Mouse (Mus musculus) mouse embryonic stem cell (cell line): ENCODE data around the gene Mcfd2.

Experiments used
- in situ Hi-C, 2 experiments: fragments of 300-500 bp; cut with MboI; formaldehyde crosslinking; loops; 1 replicate in 1 of 2; 3 replicates in 1 of 2; pipeline ENCODE4 v1.14.3; 2019 to 2020; ENCODE audit warnings: low sequenced_read_pairs in 2 of 2, low pct_unique_long_range_greater_than_20kb in 1 of 2, mixed read lengths in 1 of 2; ENCODE audit not compliant: unreplicated experiment in 1 of 2

The Mcfd2 gene

DNA sequence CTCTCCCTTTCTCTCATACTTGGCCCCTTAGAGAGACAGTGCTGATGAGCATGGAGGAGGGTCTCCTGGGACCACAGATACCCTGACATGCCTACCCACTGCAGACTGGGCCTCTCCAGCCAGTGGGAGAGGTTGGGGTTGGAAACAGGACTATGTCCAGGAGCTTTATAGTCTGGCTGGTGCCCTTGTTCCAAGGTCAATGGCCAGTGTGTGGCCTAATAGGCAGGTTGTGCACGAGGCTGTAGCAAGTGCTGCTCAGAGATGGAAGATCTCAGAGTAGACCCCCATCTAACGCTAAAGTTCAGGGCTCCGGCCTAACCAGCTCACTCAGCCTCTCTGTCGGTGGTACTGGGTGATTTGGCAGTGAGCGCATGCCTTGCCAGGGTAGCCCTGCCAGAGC lies 26.0 kb upstream of the Mcfd2 start:
- in situ Hi-C loops, result no loop called here

DNA sequence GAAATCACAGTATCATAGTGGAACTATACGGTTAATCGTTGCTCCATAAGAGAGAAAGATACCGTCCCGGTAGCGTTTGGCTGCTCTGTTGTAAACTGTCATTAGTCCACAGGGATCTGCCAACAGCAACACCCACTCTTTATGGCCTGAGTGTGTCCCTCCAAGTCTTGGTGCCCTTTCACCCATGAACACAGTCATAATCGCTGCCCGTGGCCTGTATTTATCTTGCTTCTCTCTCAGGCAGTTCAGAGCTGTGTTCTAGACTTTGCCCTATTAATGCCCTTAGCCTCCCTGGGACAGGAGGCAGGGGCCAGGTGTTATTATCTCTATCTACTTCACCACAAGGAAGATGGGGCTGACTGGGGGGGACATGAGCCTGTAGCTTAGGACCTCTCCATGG lies 25.3 kb upstream of the Mcfd2 start:
- in situ Hi-C loops, result no loop called here

DNA sequence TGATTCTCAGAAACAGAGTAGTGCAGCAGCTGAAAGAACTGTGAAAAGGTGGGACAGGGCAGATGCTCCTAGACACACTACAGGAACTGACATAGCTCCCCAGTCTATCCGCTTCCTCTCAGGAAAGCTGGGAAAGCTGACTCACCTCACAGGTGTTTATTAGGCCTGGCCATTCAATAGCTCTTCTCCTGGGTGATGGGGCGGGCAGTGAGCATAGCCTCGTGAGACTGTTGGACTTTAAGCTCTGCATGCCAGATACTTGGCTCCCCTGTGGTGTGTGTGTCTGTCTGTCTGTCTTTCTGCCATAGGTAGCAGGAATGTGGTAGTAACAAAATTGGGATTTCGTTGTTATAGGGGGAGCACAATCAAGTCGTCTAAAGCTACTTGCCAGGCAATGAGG lies 23.6 kb upstream of the Mcfd2 start:
- in situ Hi-C loops, result no loop called here

DNA sequence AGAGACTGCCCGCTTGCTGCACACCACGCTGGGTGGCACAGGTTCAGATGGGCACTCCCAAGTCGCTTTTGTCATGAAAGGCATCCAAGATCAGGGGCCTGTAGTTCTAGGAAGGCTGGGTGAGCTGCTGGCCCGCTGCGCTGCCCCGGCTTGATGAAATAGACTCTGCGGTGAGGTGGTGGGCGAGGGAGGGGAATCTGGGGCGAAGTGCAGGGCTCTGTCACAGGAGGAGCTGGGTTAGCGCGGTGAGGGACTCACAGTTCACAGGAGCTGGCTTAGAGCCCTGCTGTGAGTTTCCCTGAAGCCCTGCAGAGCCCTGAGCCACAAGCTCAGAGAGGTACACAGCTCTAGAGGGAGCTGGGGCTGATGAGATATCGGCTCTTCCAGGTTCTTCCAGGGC lies 22.4 kb upstream of the Mcfd2 start:
- in situ Hi-C loops, result no loop called here

DNA sequence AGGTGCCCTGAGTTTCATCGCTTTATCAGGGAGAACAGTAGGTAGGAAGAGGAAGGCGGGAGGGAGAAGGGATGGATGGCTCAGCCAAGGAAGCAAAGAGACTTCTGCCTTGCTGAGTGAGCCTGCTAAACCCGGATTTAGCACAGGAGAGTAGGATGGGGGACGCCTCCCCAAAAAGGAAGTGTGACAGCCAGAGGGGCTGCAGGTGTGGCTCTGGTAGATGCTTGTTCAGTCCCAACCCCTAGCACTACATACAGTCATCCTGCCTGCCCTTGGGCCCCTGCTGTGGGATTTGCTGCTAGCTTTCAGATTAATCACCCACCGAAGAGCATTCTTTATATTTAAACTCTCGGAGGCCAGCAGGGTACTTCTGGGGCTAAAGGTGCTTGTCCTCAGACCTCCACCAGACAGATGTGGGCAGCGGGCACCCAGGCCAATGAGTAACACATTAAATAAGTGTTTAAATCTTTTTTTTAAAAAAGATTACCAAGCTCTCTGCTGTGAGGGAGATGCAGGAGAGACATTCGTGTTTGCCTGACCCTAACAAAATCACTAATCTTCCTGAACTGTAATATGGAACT lies 21.6 kb upstream of the Mcfd2 start:
- in situ Hi-C loops, result no loop called here

DNA sequence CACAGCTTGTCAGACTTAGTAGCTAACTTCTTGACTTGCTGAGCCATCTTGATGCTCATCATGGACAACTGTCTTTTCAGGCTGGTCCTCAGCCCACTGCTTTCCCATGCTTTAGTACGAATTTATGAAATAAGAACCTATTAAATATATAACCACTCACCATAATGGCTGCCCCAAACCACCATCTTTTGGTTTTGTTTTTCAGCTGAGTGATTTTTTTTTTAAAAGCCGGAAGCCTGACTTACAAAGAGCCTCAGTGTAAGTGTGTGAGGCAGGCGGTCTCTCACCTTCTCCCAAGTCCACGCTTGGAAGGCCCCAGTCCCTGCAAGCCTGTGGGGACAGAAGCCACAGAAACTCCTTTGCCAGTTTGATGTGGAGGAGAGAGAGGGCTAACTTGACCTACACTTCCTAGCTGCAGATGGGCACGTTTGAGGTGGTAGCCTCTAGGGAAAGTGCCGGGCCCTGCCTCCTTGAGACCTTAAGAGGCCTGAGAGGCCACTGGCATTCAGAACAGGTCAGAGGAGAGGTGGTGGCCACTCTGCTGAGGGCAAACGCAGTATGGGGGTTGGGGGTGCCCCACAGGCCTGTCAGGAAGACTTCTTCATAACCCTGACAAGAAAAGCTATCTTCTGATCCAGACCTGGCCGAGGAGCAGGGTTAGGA lies 20.9 kb upstream of the Mcfd2 start:
- in situ Hi-C loops, result no loop called here

DNA sequence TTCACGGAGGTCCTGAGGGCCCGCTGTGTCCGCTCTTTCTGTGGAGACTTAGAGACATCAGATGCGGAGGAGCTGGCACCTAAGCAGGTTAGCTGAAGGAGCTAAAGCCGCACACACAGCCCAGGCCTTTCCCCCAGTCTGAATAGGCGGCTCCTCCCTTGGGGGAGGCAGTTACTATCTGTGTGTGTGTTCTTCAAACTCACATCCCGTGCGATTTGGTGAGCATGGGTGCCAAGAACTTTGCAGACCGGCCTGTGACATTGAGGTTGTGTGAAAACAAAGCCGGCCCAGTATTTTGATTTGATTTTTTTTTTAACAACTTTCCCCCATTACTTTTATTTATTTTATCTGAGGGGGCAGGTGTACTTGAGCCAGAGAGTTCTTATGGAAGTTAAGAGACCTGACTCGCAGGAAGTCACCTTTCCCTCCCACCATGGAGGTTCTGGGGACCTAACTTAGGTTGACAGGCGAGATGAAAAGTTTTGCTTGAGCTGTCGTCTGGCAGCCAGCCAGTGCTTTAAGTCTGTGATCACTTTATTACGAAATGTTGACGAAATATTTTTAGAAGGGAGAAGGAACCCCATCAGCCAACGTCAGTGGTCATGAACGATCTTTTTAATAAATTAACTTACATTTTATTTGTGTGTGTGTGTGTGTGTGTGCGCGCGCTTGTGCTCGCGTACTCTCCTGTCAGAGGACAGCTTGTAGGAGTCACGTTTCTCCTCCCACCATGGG lies 20.2 kb upstream of the Mcfd2 start:
- in situ Hi-C loops, result no loop called here

DNA sequence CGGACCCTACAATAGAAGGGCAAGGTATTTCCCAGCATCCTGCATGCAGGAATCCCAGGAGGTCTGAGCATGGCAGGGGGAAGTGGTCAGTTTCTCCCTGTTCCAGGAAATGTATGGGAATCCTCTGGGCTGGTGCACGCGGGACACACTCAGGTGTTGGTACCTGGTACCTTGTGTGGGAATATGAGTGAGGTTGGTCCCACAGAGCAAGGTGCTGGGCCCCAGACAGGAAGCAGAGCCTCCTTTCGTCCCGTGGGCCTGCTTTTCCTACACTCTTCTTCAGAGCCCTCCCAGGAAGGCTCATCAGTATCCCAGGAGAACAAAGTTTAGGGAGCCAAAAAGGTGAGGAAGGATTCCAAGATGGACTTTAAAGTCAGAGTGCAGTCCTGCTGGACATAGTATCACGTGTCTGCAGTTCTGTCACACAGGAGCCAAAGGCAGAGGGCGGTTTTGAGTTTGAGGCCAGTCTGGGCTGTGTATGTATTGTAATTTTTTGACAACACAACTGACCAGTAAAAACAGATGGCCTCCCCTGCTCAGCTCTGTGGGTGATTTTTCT lies 18.8 kb upstream of the Mcfd2 start:
- in situ Hi-C loops, result no loop called here

DNA sequence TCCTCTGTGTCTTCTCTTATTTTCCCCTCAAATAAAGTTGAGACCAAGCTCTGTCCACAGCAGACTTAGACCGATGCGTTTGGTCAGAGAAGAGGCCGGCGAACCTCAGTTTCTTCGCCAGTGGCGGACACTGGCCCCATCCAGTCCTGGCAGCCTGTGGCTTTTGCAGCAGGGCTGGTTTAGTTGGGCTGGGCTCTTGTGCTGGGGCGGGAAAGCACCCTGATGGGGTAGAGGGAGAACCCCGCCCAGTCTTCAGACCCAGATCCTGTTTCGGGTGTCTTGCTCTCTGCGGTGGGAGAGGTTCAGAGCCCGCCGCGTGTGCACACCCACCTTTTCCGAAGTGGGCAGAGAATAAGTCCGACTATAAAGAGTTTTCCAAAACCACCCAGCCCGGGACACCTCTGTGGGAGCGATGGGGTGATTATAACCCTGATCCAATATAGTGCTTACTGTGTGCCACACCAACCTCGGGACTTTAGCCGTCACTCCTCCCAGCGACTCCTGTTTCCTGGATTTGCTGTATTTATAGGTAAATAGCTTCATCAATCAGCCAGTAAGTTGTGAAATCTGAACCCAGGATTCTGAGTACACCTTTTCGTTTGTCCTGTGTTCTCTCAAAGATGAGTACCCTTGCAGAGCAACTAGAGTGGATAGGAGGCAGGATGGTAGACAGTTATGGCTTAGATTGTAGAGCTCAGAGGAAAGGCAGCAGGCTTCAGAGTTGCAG lies 18.2 kb upstream of the Mcfd2 start:
- in situ Hi-C loops, result no loop called here

DNA sequence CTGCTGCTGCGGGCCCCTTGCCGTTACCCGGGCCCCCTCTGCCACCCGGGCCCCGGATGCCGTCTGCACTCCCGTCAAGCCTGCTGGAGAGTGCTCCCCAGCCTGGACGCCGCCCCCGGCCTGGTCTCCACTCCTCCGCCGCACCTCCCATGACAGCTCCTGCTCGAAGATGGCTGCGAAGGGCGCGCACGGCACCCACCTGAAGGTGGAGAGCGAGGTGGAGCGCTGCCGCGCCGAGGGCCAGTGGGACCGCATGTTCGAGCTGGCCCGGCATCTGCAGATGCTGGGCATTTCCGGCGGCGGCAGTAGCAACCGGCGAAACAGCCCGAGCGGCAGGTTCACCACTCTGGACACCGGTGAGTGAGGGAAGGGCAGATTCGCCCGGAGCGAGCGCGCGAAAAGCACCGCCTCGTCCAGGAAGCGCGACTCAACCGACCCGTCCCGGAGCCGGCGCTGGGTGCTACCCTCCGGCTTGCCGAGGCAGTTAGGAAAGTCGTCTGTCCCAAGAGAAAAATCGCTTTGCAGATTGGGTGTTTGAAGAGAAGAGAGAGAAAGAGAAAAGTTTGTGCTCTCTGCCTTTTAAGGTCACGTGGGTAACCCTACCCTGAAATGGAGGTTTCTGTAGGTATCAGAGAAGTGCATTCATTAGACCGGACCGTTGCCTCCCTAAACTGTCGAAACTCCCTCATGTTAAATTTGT lies 17.5 kb upstream of the Mcfd2 start:
- in situ Hi-C loops, result no loop called here

DNA sequence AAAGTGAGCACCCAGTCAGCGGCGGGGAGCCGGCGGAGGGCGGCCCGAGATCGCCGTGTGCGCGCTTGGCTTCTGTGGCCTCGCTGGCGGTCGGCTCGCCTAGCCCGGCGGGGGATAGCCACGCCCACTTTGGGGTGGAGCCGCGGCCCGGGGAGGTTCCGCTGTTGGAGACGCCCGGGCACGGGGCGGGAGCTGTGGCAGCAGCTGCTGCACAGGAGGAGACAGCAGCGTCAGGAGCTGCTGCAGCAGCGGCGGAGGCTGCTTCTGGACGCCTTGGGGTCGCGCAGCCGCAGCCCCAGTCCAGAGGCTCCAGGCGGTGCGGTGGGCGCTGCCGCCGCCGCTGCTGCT lies 16.9 kb upstream of the Mcfd2 start, which contains the start of gene Ttc7:
TSS of gene Ttc7 (plus strand) at position 181 of the 348 bp plus-strand sequence.
- in situ Hi-C loops, result no loop called here

DNA sequence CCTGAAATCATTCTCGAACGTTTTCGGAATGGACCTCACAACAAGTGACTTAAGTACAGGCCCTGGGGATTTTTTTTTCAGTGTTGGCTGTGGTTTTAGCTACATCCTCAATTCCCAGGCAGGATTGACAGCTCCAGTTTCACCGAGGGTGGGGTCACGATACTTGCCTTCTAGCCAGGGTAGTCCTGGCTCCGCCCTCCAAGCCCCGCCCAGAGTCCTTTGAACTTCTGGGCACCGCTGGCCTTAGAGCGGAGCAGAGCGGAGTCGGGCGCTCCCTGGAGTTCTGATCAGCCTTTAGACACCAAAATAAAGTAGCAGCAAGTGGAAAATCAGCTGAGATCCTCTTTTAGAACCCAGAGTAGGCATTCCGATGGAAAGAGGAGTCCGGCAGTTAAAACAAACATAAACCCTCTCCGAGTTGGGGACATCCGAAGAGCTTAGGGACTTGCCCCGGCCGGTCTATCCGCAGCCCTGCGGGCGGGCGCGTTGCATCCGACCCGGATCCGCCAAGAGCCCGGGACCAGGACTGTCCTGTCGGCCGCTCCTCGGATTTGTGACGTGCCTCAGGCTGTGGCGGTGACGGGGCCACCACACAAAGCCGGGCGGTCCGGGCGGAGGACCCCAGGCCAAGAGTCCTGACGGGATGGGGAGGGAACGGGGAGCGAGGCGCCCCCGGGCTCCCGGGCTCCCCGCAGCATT lies 16.4 kb upstream of the Mcfd2 start:
- in situ Hi-C loops, result no loop called here

DNA sequence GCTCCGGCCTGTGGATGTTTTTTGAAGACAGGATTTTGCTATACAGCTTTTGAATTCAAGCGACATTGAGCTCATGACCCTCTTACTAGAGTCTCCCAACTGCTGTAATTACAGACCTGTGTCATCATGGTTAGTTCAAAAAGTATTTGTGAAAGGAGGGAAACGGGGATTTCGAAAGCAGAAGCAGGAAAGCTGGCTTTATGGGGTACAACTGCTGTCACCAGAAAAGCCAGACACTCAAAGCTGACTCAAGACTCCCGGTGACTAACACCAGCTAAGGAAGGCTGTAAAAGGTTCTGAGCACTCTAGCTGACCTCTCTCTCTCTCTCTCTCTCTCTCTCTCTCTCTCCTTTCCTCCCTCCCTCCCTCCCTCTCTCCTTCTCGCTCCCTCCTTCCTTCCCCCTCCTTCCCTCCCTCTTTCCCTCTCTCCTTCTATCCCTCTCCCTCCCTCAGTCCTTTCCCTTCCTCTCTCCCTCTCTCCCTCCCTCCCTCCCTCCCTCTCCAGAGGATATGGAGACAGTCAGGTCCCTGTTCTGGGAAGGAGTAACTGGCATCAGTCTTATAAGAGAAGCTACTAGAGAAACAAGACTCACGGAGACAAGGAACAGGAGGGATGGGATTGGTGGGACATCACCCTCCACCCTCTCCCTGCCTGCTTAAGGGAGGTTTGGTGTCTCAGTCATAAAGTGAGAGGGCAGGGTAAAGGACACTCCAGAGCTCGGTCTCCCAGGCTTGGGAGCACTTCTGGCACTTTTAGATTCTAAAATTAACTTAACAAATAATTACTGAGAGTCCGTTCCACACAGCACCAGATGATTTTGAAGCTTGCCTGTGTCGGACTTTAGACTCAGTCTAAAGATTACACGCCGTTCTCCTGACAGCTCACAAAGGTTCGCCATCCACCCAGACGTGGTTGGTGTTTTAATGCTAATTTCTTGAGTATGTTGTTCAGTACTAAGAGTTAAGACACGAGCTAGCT lies 9.9 kb upstream of the Mcfd2 start:
- in situ Hi-C loops, result no loop called here

DNA sequence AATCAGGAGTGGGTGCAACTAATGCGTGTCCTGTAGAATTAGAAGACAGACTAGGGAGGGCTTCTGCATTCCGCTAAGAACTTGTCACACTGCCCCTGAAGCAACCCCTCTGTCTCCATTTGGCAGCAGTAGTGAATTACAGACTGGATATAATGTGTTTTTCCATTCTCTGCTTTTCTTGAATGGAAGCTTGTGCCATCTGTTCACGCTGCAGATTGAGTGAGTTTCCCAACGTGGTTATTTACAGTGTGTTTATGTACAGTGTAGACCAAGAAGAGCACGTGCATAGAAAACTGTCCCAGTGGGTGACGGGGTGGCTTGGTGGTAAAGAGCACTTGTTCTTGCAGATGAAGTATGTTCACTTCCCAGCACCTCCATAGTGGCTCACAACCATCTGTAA lies 3.7 kb upstream of the Mcfd2 start:
- in situ Hi-C loops, result no loop called here

DNA sequence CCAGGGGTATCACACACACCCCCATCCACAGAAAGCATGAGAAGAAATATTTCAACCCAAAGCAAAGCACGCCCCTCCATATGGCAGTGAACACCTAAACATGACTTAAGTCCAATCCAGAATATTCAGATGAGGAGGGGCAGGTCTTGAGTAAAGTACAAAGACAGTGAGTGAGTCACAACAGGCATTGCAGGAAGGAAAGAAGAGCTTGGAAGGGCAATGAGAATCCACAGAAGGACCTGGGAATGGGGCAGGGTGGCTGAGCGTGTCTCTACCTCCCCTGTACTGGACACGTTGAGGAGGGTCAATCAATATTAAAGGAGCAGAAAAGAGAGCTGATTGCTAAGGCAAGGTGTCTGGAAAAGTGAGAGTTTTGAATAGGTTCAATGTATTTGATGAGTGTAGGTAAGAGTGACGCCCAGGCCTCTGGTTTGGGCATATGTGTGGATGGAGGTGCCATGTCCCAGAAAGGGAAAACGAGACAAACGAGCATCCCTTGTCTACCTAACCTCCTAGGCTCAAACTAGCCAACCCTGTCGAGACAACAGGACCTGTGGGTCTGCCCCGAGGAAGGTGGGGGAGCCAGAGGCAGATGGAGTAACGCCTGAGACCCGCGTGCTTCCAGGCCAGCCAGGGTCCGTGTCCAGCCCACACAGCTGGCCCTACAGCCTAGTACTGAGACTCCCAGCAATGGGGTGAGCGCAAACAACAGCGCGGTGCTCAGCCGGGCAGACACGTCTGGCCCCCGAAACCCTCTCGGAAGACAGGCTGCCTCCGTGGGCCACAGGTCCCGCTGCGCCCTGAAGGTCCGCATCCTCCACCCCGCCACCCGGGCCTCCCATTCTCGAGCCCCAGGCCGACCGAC lies 576 bp downstream of the Mcfd2 start:
- in situ Hi-C loops, result no loop called here
